Mouse (Mus musculus): ENCODE data around the gene Igsf9. TPM values are rescaled to one million over a fixed set of nuclear protein-coding genes. Genes with fewer than 3 reads are reported as not detected.
A peak's percentile ranks its signal among the peaks of the same experiment; 100 is the strongest.

Gene Igsf9
- total RNA-seq, 2 experiments from 2014 or later, result 0.75 to 0.76 TPM

- DNase-seq, result peak; percentile 74
- intact Hi-C loops (cut with DNase I), result loop anchor here (1.0 kb wide), 1 partner anchor 11 kb away; no protein-coding TSS in a partner anchor
Measured at GRCm38 (mm10) chr1:172512962-172513361, 31.4 kb downstream of the Igsf9 start.

- DNase-seq, result peak; percentile 79 to 82
- intact Hi-C loops (cut with DNase I), result loop anchor here (1.0 kb wide), 1 partner anchor 11 kb away; no protein-coding TSS in a partner anchor
Measured at GRCm38 (mm10) chr1:172513525-172514212, 32.1 kb downstream of the Igsf9 start.

- intact Hi-C loops (cut with DNase I), result no loop called here
- no peak for DNase-seq
Measured at GRCm38 (mm10) chr1:172514213-172514529, 32.6 kb downstream of the Igsf9 start.

GRCm38 (mm10) chr1:172514551-172515268 lies 33.1 kb downstream of the Igsf9 start:
- intact Hi-C loops (cut with DNase I), result no loop called here
- no peak for DNase-seq

- intact Hi-C loops (cut with DNase I), result no loop called here
Measured at GRCm38 (mm10) chr1:172515396-172515795, 33.8 kb downstream of the Igsf9 start.

GRCm38 (mm10) chr1:172518013-172518412 lies 36.4 kb downstream of the Igsf9 start:
- intact Hi-C loops (cut with DNase I), result no loop called here
- no peak for DNase-seq

More at GRCm38 (mm10) chr1:172515396-172515795, 33.8 kb downstream of the Igsf9 start:
- no peak for DNase-seq

GRCm38 (mm10) chr1:172519644-172520043 lies 38.1 kb downstream of the Igsf9 start:
- intact Hi-C loops (cut with DNase I), result no loop called here

GRCm38 (mm10) chr1:172520576-172521440 lies 39.2 kb downstream of the Igsf9 start, which contains the start of gene Cfap45:
TSS of gene Cfap45 (plus strand) at chr1:172520801.
- intact Hi-C loops (cut with DNase I), result no loop called here
- DNase-seq, result peak; percentile 74 to 77

More at GRCm38 (mm10) chr1:172519644-172520043, 38.1 kb downstream of the Igsf9 start:
- no peak for DNase-seq

GRCm38 (mm10) chr1:172522524-172522923 lies 40.9 kb downstream of the Igsf9 start:
- intact Hi-C loops (cut with DNase I), result no loop called here
- DNase-seq, result no peak

GRCm38 (mm10) chr1:172523699-172524101 lies 42.1 kb downstream of the Igsf9 start:
- peak in 1 of 2 experiments; percentile 44 for DNase-seq
- intact Hi-C loops (cut with DNase I), result no loop called here

- DNase-seq, result peak; percentile 59 to 65
- intact Hi-C loops (cut with DNase I), result loop anchor here (1.0 kb wide), 1 partner anchor 25 kb away; the partner anchor contains the start of gene Tagln2
Measured at GRCm38 (mm10) chr1:172525027-172525764, 43.6 kb downstream of the Igsf9 start.

GRCm38 (mm10) chr1:172525971-172526370 lies 44.4 kb downstream of the Igsf9 start:
- no peak for DNase-seq
- intact Hi-C loops (cut with DNase I), result loop anchor here (1.0 kb wide), 1 partner anchor 26 kb away; the partner anchor contains the start of gene Tagln2

GRCm38 (mm10) chr1:172526380-172527081 lies 44.9 kb downstream of the Igsf9 start:
- peak; percentile 66 to 73 for DNase-seq
- intact Hi-C loops (cut with DNase I), result no loop called here

- intact Hi-C loops (cut with DNase I), result no loop called here
- DNase-seq, result no peak
Measured at GRCm38 (mm10) chr1:172527431-172527830, 45.8 kb downstream of the Igsf9 start.

- peak; percentile 91 to 94 for DNase-seq
- intact Hi-C loops (cut with DNase I), result loop anchor here (1.0 to 2.0 kb wide), 5 partner anchors 22 to 105 kb away; no protein-coding TSS in a partner anchor
Measured at GRCm38 (mm10) chr1:172528701-172529100, 47.1 kb downstream of the Igsf9 start.

- no peak for DNase-seq
- intact Hi-C loops (cut with DNase I), result no loop called here
Measured at GRCm38 (mm10) chr1:172530544-172531220, 49.1 kb downstream of the Igsf9 start.

- intact Hi-C loops (cut with DNase I), result no loop called here
- no peak for DNase-seq
Measured at GRCm38 (mm10) chr1:172532551-172532950, 51.0 kb downstream of the Igsf9 start.

GRCm38 (mm10) chr1:172535116-172535515 lies 53.5 kb downstream of the Igsf9 start:
- intact Hi-C loops (cut with DNase I), result no loop called here
- DNase-seq, result no peak

GRCm38 (mm10) chr1:172539827-172540226 lies 58.2 kb downstream of the Igsf9 start:
- no peak for DNase-seq

More at GRCm38 (mm10) chr1:172539827-172540226, 58.2 kb downstream of the Igsf9 start:
- intact Hi-C loops (cut with DNase I), result no loop called here
